Mouse (Mus musculus): ENCODE measurements around the gene Sptbn1.
"Not testable (repeated sequence)": the region's sequence is repeated elsewhere in the genome, so short reads cannot be mapped to it uniquely, and the experiment has no call there.

The Sptbn1 gene

GRCm38 (mm10) chr11:30256491-30256890, 11.5 kb downstream of the Sptbn1 start:
- DNase-seq (ENCODE audit: low read depth, low spot score) = no peak

GRCm38 (mm10) chr11:30255211-30255610, 12.8 kb downstream of the Sptbn1 start:
- DNase-seq (ENCODE audit: low read depth, low spot score) = not testable (repeated sequence)

- DNase-seq (ENCODE audit: low read depth, low spot score) = no peak
These were observed 16.6 kb downstream of the Sptbn1 start for GRCm38 (mm10) chr11:30251294-30251904.

- DNase-seq (ENCODE audit: low read depth, low spot score) = no peak
These were observed 18.4 kb downstream of the Sptbn1 start for GRCm38 (mm10) chr11:30249452-30250016.

GRCm38 (mm10) chr11:30247106-30247505, 20.9 kb downstream of the Sptbn1 start:
- DNase-seq (ENCODE audit: low read depth, low spot score) = no peak

GRCm38 (mm10) chr11:30246161-30246560, 21.8 kb downstream of the Sptbn1 start:
- no peak for DNase-seq (ENCODE audit: low read depth, low spot score)

GRCm38 (mm10) chr11:30244172-30244571, 23.8 kb downstream of the Sptbn1 start:
- DNase-seq (ENCODE audit: low read depth, low spot score) = no peak

- DNase-seq (ENCODE audit: low read depth, low spot score) = no peak
These were observed 24.4 kb downstream of the Sptbn1 start for GRCm38 (mm10) chr11:30243591-30243990.

- DNase-seq (ENCODE audit: low read depth, low spot score) = no peak
These were observed 27.1 kb downstream of the Sptbn1 start for GRCm38 (mm10) chr11:30240861-30241260.

- DNase-seq (ENCODE audit: low read depth, low spot score) = peak; percentile 43
These were observed 30.0 kb downstream of the Sptbn1 start for GRCm38 (mm10) chr11:30237960-30238359.

GRCm38 (mm10) chr11:30236681-30237242, 31.2 kb downstream of the Sptbn1 start:
- DNase-seq (ENCODE audit: low read depth, low spot score) = no peak

- no peak for DNase-seq (ENCODE audit: low read depth, low spot score)
These were observed 32.3 kb downstream of the Sptbn1 start for GRCm38 (mm10) chr11:30235666-30236065.

GRCm38 (mm10) chr11:30235218-30235617, 32.8 kb downstream of the Sptbn1 start:
- DNase-seq (ENCODE audit: low read depth, low spot score) = no peak

GRCm38 (mm10) chr11:30233946-30234345, 34.0 kb downstream of the Sptbn1 start:
- DNase-seq (ENCODE audit: low read depth, low spot score) = no peak

- DNase-seq (ENCODE audit: low read depth, low spot score) = no peak
These were observed 35.9 kb downstream of the Sptbn1 start for GRCm38 (mm10) chr11:30232082-30232481.

GRCm38 (mm10) chr11:30231336-30231735, 36.6 kb downstream of the Sptbn1 start:
- no peak for DNase-seq (ENCODE audit: low read depth, low spot score)

GRCm38 (mm10) chr11:30230330-30230771, 37.6 kb downstream of the Sptbn1 start:
- DNase-seq (ENCODE audit: low read depth, low spot score) = no peak

GRCm38 (mm10) chr11:30226756-30227155, 41.2 kb downstream of the Sptbn1 start:
- DNase-seq (ENCODE audit: low read depth, low spot score) = no peak

GRCm38 (mm10) chr11:30224599-30224998, 43.4 kb downstream of the Sptbn1 start:
- no peak for DNase-seq (ENCODE audit: low read depth, low spot score)

- DNase-seq (ENCODE audit: low read depth, low spot score) = peak; percentile 58
These were observed 45.3 kb downstream of the Sptbn1 start for GRCm38 (mm10) chr11:30222636-30223035.

- no peak for DNase-seq (ENCODE audit: low read depth, low spot score)
These were observed 46.9 kb downstream of the Sptbn1 start for GRCm38 (mm10) chr11:30221043-30221442.

GRCm38 (mm10) chr11:30218386-30218785, 49.6 kb downstream of the Sptbn1 start:
- no peak for DNase-seq (ENCODE audit: low read depth, low spot score)

- DNase-seq (ENCODE audit: low read depth, low spot score) = no peak
These were observed 50.5 kb downstream of the Sptbn1 start for GRCm38 (mm10) chr11:30217496-30217895.

Measured in A20 (cell line).